Mouse (Mus musculus): Measurements from ENCODE around the gene Slc5a5. TPM values are rescaled to one million over a fixed set of nuclear protein-coding genes. Genes with fewer than 3 reads are reported as not detected.

Gene Slc5a5
- polyA plus RNA-seq, 1 experiment from 2014 or later, result 0.09 TPM

DNA sequence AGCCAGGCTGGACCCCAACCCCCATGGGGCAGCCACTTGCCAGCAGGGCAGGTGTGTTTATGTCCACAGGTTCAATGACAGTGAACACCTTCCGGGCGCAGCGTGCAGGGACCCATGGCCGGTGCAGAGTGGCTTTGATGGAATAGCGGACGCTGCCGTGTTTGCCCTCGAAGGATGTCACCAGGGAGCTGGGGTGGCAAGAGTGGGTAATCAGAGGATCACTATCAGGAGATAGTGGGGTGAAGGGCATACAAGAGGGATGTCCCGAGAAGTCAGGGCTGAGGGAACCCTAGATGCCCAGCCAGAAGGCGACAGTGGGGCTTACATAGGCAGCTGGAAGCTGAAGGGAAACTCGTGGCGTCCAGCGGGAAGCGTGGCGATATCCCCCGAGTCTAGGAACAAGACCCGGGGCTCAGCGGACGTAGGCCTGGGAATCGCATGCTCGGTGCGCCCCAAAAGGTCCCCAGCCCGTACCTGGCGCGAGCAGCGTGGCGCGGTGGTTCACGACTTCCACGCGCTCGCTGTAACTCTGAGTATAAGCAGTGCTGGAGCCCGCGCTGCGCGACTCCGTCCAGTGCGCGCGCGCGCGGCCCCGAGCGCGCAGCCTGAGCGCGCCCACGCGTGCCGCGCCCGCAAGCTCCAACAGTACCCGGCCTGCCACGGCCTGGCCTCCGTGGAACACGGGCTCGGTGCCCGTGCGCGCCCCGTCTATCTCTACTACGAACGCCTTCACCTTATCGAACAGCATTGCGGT lies 53.7 kb downstream of the Slc5a5 start:
- H3K9ac ChIP-seq (ENCODE audit: low read length), result peak overlapping the region; percentile 75
- H3K9me3 ChIP-seq (ENCODE audit: control insufficient read depth, low read length), result no peaks in the 10 kb centered on the region
- H3K27ac ChIP-seq (replicated peaks; ENCODE audit: low read depth, low read length), result peak overlapping the region; percentile 68
- H3K4me2 ChIP-seq (ENCODE audit: low read depth, severe bottlenecking), result peak overlapping the region; percentile 88
- DNase-seq (ENCODE audit: low spot score) (peak; percentile 49), ATAC-seq (ENCODE audit: insufficient number of reproducible peaks, low FRiP score, low TSS enrichment, low read depth) (peak; percentile 22; the same call in 1 of the 2 replicates)
- no peaks in the 10 kb centered on the region for H3K27me3 ChIP-seq (ENCODE audit: control insufficient read depth, insufficient read depth, low read length)
- H3K4me3 ChIP-seq (ENCODE audit: low read depth, low read length), result peak overlapping the region; percentile 62
- H3K36me3 ChIP-seq (ENCODE audit: control insufficient read depth, insufficient read depth, low read length), result peaks cover 2% of the 10 kb centered on the region; the same call in 1 of the 2 replicates
- 4% methylated on average over 51 of the region's 66 CpGs for WGBS
- H3K4me1 ChIP-seq (ENCODE audit: control insufficient read depth, insufficient read depth, low read length), result peaks cover 8% of the 10 kb centered on the region; the same call in 1 of the 2 replicates

DNA sequence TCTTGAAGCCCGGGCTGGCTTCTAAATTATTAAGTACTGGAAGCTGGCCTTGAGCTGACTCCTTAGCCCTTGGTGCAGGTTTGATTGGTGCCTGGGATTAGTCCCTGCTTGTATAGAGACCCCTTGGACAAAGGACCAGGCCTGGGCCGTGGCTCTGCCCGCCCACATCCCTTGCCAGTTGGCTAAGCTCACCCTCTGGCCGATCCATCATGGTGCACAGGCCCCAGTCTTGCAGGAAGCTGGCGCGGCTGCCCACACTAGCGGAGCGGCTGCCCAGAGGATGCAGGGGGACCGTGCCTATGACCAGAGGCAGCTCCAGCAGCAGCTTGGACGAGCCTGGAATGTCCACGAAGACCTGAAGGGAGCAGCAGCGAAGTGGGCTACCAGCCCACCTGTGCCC lies 55.9 kb downstream of the Slc5a5 start:
- H3K9ac ChIP-seq (ENCODE audit: low read length), result no peak overlapping the region
- no peak overlapping the region for H3K4me2 ChIP-seq (ENCODE audit: low read depth, severe bottlenecking)
- H3K4me1 ChIP-seq (ENCODE audit: control insufficient read depth, insufficient read depth, low read length), result peaks cover 15% of the 10 kb centered on the region
- no peak for DNase-seq (ENCODE audit: low spot score)
- H3K4me3 ChIP-seq (ENCODE audit: low read depth, low read length), result no peak overlapping the region
- WGBS, result 89% methylated on average over 12 of the region's 12 CpGs
- H3K27me3 ChIP-seq (ENCODE audit: control insufficient read depth, insufficient read depth, low read length), result no peaks in the 10 kb centered on the region
- no peaks in the 10 kb centered on the region for H3K9me3 ChIP-seq (ENCODE audit: control insufficient read depth, low read length)
- H3K27ac ChIP-seq (replicated peaks; ENCODE audit: low read depth, low read length), result no peak overlapping the region
- ATAC-seq (ENCODE audit: insufficient number of reproducible peaks, low FRiP score, low TSS enrichment, low read depth), result no peak
- peaks cover 2% of the 10 kb centered on the region; the same call in 1 of the 2 replicates for H3K36me3 ChIP-seq (ENCODE audit: control insufficient read depth, insufficient read depth, low read length)

DNA sequence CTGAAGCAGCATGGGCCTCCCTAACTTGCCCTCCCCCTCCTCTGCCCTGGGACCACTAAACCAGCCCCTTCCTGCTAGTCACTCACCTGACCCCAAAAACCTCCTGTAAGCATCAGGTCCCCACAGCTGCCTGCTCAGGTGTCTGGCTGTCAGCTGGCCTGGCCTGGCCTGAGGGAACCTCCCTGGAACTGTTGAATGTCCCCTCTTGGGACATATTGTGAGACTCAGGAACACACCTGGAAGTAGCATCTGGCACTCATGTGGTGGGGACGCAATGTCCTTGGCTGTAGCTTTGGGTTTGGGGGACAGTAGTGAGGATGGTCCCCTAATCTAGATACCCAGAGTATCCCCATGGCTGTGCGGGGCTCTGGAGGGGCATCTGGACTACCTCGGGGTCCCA lies 58.5 kb downstream of the Slc5a5 start:
- DNase-seq (ENCODE audit: low spot score) (no peak), ATAC-seq (ENCODE audit: insufficient number of reproducible peaks, low FRiP score, low TSS enrichment, low read depth) (no peak)
- Histone ChIP-seq H3K9me3 (ENCODE audit: control insufficient read depth, low read length) (no peaks in the 10 kb centered on the region), H3K4me3 (ENCODE audit: low read depth, low read length) (no peak overlapping the region), H3K9ac (ENCODE audit: low read length) (no peak overlapping the region), H3K36me3 (ENCODE audit: control insufficient read depth, insufficient read depth, low read length) (peaks cover 2% of the 10 kb centered on the region; the same call in 1 of the 2 replicates), H3K27ac (replicated peaks; ENCODE audit: low read depth, low read length) (no peak overlapping the region), H3K4me2 (ENCODE audit: low read depth, severe bottlenecking) (no peak overlapping the region), H3K4me1 (ENCODE audit: control insufficient read depth, insufficient read depth, low read length) (peaks cover 7% of the 10 kb centered on the region), H3K27me3 (ENCODE audit: control insufficient read depth, insufficient read depth, low read length) (no peaks in the 10 kb centered on the region)
- WGBS, result 96% methylated on average over 3 of the region's 3 CpGs

DNA sequence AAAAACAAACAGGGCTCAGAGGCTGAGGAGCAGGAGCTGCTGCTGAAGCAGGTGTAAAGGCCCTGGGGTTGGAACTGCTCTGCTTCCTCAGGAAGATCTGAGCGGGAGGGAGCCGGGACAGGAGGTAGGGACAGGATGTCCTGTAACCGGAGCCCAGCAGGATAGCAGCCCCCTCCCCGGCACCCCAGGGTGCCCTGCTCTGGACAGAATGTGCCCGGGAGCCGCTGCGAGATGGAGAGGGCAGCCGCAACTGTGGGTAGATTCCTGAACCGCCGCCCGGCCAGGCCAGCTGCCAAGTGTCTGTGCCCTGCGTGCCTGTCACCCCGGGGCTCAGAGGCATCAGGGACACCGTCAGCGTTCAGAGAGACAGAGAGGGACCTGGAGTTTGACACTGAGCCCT lies 59.0 kb downstream of the Slc5a5 start:
- H3K27ac ChIP-seq (replicated peaks; ENCODE audit: low read depth, low read length), result no peak overlapping the region
- no peaks in the 10 kb centered on the region for H3K9me3 ChIP-seq (ENCODE audit: control insufficient read depth, low read length)
- no peak overlapping the region for H3K4me3 ChIP-seq (ENCODE audit: low read depth, low read length)
- WGBS, result 49% methylated on average over 15 of the region's 15 CpGs
- H3K4me1 ChIP-seq (ENCODE audit: control insufficient read depth, insufficient read depth, low read length), result peaks cover 7% of the 10 kb centered on the region; the same call in 1 of the 2 replicates
- no peak overlapping the region for H3K9ac ChIP-seq (ENCODE audit: low read length)
- H3K36me3 ChIP-seq (ENCODE audit: control insufficient read depth, insufficient read depth, low read length), result peaks cover 2% of the 10 kb centered on the region; the same call in 1 of the 2 replicates
- no peak overlapping the region for H3K4me2 ChIP-seq (ENCODE audit: low read depth, severe bottlenecking)
- DNase-seq (ENCODE audit: low spot score) (no peak), ATAC-seq (ENCODE audit: insufficient number of reproducible peaks, low FRiP score, low TSS enrichment, low read depth) (no peak)
- no peaks in the 10 kb centered on the region for H3K27me3 ChIP-seq (ENCODE audit: control insufficient read depth, insufficient read depth, low read length)

DNA sequence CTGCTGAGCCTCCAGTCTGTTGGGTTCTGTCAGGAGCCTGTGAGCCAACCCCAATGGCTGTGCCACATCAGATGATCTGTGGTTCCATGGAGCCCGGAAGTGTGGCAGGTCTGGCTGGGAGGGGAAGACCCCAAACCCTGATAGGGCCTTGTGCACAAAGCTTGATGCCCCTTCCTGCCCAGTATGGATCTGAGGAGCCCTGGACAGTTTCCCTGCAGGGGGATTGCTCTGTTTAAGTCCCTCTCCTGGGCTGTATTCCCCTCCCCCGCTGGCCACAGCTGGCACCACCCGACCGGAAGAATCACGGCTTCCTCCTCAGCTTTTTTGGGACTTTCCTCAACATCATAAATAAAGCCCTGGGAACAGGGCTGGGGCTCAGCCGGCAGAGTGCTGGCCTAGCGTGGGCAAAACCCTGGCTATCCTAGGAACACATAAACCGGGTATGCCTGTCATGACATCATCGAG lies 59.5 kb downstream of the Slc5a5 start:
- ATAC-seq (ENCODE audit: insufficient number of reproducible peaks, low FRiP score, low TSS enrichment, low read depth), result no peak
- Histone ChIP-seq H3K36me3 (ENCODE audit: control insufficient read depth, insufficient read depth, low read length) (peaks cover 2% of the 10 kb centered on the region; the same call in 1 of the 2 replicates), H3K9ac (ENCODE audit: low read length) (no peak overlapping the region), H3K27ac (replicated peaks; ENCODE audit: low read depth, low read length) (no peak overlapping the region), H3K4me3 (ENCODE audit: low read depth, low read length) (no peak overlapping the region), H3K27me3 (ENCODE audit: control insufficient read depth, insufficient read depth, low read length) (no peaks in the 10 kb centered on the region), H3K4me1 (ENCODE audit: control insufficient read depth, insufficient read depth, low read length) (peaks cover 7% of the 10 kb centered on the region; the same call in 1 of the 2 replicates), H3K9me3 (ENCODE audit: control insufficient read depth, low read length) (no peaks in the 10 kb centered on the region), H3K4me2 (ENCODE audit: low read depth, severe bottlenecking) (no peak overlapping the region)
- WGBS, result 58% methylated on average over 9 of the region's 9 CpGs
- DNase-seq (ENCODE audit: low spot score), result peak; percentile 42

MicroRNAs encoded within 50 kb of the gene (microRNA counts, 519-probe panel; counts per million panel counts)
- microRNA mmu-miR-1969, result not detected

Small RNA genes lying within 50 kb of the gene (microRNA-seq; reads per million reads assigned to microRNA genes)
- gene Mir1969 (5.2 reads per million, percentile 11 among the genes with 10 or more reads in this experiment), gene Mir7067 (1.5 reads per million)

Other genes starting within 250 kb of the Slc5a5 start
- gene Pgpep1, start 232.4 kb downstream of the Slc5a5 start, polyA plus RNA-seq (2014; fragmentation: Nextera tagmentation; extraction: Ambion mirVana), result 48.9 and 59.4 TPM in 2 replicates
- 356 and 388 TPM in 2 replicates for gene Lsm4, start 219.5 kb downstream of the Slc5a5 start, polyA plus RNA-seq (2014; fragmentation: Nextera tagmentation; extraction: Ambion mirVana)
- gene Jund, start 193.8 kb downstream of the Slc5a5 start, polyA plus RNA-seq (2014; fragmentation: Nextera tagmentation; extraction: Ambion mirVana), result 104 and 109 TPM in 2 replicates
- gene Iqcn, start 189.3 kb downstream of the Slc5a5 start, polyA plus RNA-seq (2014; fragmentation: Nextera tagmentation; extraction: Ambion mirVana), result not detected in 2 replicates
- gene Gm3336, start 174.2 kb downstream of the Slc5a5 start, polyA plus RNA-seq (2014; fragmentation: Nextera tagmentation; extraction: Ambion mirVana), result not detected in 2 replicates
- gene Pde4c, start 169.0 kb downstream of the Slc5a5 start, polyA plus RNA-seq (2014; fragmentation: Nextera tagmentation; extraction: Ambion mirVana), result 0.08 and 0.13 TPM in 2 replicates
- 11.6 and 12.3 TPM in 2 replicates for gene Rab3a, start 138.1 kb downstream of the Slc5a5 start, polyA plus RNA-seq (2014; fragmentation: Nextera tagmentation; extraction: Ambion mirVana)
- gene Mpv17l2, start 131.8 kb downstream of the Slc5a5 start, polyA plus RNA-seq (2014; fragmentation: Nextera tagmentation; extraction: Ambion mirVana), result 23.1 and 23.6 TPM in 2 replicates
- gene Pik3r2, start 116.0 kb downstream of the Slc5a5 start, polyA plus RNA-seq (2014; fragmentation: Nextera tagmentation; extraction: Ambion mirVana), result 46.9 and 48.3 TPM in 2 replicates
- 11.7 and 14.6 TPM in 2 replicates for gene Mast3, start 87.7 kb downstream of the Slc5a5 start, polyA plus RNA-seq (2014; fragmentation: Nextera tagmentation; extraction: Ambion mirVana)
- gene Il12rb1, start 84.3 kb downstream of the Slc5a5 start, polyA plus RNA-seq (2014; fragmentation: Nextera tagmentation; extraction: Ambion mirVana), result not detected in 2 replicates
- 4.9 and 5.1 TPM in 2 replicates for gene Arrdc2, start 53.0 kb downstream of the Slc5a5 start, polyA plus RNA-seq (2014; fragmentation: Nextera tagmentation; extraction: Ambion mirVana)
- gene Kcnn1, start 29.5 kb downstream of the Slc5a5 start, polyA plus RNA-seq (2014; fragmentation: Nextera tagmentation; extraction: Ambion mirVana), result 3.8 and 3.9 TPM in 2 replicates
- gene Ccdc124, start 18.8 kb downstream of the Slc5a5 start, polyA plus RNA-seq (2014; fragmentation: Nextera tagmentation; extraction: Ambion mirVana), result 154 and 161 TPM in 2 replicates
- 3,769 and 3,846 TPM in 2 replicates for gene Rpl18a, start 4.7 kb upstream of the Slc5a5 start, polyA plus RNA-seq (2014; fragmentation: Nextera tagmentation; extraction: Ambion mirVana)
- gene Map1s, start 13.2 kb upstream of the Slc5a5 start, polyA plus RNA-seq (2014; fragmentation: Nextera tagmentation; extraction: Ambion mirVana), result 42.3 and 44.8 TPM in 2 replicates

Data from limb, embryonic 11.5 days (tissue).